Mouse (Mus musculus) megakaryocyte-erythroid progenitor cell, adult 5 weeks (primary cell): ENCODE data around the gene Elfn2. TPM values are rescaled to one million over a fixed set of nuclear protein-coding genes. Genes with fewer than 3 reads are reported as not detected.

Experiments used
- polyA plus RNA-seq: library from polyadenylated mRNA; stranded (reverse); fragments of >175 nt; gene quantifications from 2 replicates; pipeline ENCODE4 v1.2.3, GENCODE M21; 2012

Elfn2 gene
- polyA plus RNA-seq, result 0.25 and 0.34 TPM in 2 replicates

DNA sequence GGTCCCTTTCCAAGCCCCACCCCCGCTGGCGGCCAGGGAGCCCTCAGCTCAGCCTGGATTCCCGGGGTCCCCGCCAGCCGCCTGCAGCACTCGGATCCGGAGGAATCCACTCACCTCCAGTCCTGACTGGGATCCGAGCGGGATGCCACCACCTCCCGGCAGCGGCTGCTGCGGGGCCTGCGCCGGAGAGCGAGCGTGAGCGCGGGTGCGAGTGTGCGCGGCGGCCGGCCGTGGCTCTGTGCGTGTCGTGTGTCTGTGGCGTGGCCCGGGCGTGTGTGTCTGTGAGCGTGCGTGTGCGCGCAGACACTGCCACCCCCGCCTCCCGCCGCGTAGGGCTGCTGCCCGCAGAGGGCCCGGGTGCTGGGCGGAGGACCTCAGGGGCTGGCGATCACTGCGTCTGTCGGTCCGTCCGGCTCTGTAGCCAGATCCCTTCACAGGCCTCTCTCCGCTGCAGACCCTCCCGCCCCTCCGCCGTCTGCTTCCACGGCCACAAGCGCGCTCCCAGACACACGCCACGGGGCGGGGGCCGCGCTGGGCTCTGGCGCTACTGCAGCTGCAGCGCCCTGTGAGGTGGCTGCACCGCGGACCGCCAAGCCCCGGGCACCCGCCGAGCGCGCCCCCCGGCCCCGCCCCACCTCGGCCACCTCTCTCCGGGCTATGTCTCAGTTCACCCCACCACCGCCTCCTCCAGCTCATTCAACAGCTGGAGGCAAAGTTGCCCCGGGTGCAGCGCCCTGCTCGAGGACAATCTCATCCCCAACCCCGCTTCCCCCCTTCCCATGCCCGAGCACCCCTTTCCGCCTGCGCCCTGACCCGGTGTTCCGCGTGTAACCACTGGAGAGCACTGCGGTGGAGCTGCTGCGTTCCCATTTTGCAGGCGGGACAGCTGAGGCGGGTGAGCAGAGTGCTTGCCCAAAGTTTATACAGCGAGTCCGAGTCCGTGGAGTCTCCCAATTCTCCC lies at the start of gene Elfn2:
TSS of gene Elfn2 (minus strand) at position 482 of the 961 bp plus-strand sequence.

Other genes starting within 250 kb of the Elfn2 start
- gene Il2rb, start 223.5 kb downstream of the Elfn2 start, polyA plus RNA-seq, result 7.8 and 12.9 TPM in 2 replicates
- gene C1qtnf6, start 187.4 kb downstream of the Elfn2 start, polyA plus RNA-seq, result 6.7 and 8.0 TPM in 2 replicates
- not detected in 2 replicates for gene Sstr3, start 174.1 kb downstream of the Elfn2 start, polyA plus RNA-seq
- 508 and 626 TPM in 2 replicates for gene Rac2, start 146.0 kb downstream of the Elfn2 start, polyA plus RNA-seq
- 45.0 and 49.8 TPM in 2 replicates for gene Cyth4, start 121.7 kb downstream of the Elfn2 start, polyA plus RNA-seq
- gene Mfng, start 54.7 kb upstream of the Elfn2 start, polyA plus RNA-seq, result 63.8 and 73.5 TPM in 2 replicates
- 3.6 and 4.3 TPM in 2 replicates for gene Card10, start 84.3 kb upstream of the Elfn2 start, polyA plus RNA-seq
- 0.15 and 0.17 TPM in 2 replicates for gene Cdc42ep1, start 123.9 kb upstream of the Elfn2 start, polyA plus RNA-seq
- gene Lgals2, start 136.8 kb upstream of the Elfn2 start, polyA plus RNA-seq, result 0.30 TPM in 1 of 2 replicates, not detected in the other
- 219 and 234 TPM in 2 replicates for gene Gga1, start 158.4 kb upstream of the Elfn2 start, polyA plus RNA-seq
- gene Gm49510, start 180.9 kb upstream of the Elfn2 start, polyA plus RNA-seq, result 5.5 and 6.5 TPM in 2 replicates
- gene Sh3bp1, start 181.0 kb upstream of the Elfn2 start, polyA plus RNA-seq, result 748 and 820 TPM in 2 replicates
- gene Pdxp, start 195.1 kb upstream of the Elfn2 start, polyA plus RNA-seq, result 16.3 and 17.7 TPM in 2 replicates
- gene Lgals1, start 208.0 kb upstream of the Elfn2 start, polyA plus RNA-seq, result 593 and 813 TPM in 2 replicates
- gene Nol12, start 216.2 kb upstream of the Elfn2 start, polyA plus RNA-seq, result 19.1 and 19.8 TPM in 2 replicates
- 103 and 106 TPM in 2 replicates for gene Triobp, start 229.0 kb upstream of the Elfn2 start, polyA plus RNA-seq